Mouse (Mus musculus): ENCODE results near the gene Crygs. TPM values are rescaled to one million over a fixed set of nuclear protein-coding genes. Genes with fewer than 3 reads are reported as not detected.

The Crygs gene
- not detected in 2 replicates for polyA plus RNA-seq (2012; rRNA removed)

GRCm38 (mm10) chr16:22811477-22811876, at the start of gene Crygs:
Gene Crygs (minus strand): TSS chr16:22811577.
- no peak for DNase-seq (ENCODE audit: low read depth in 1 of 2, low spot score in 2 of 2)
- TF ChIP-seq CTCF (IDR thresholded peaks at IDR 0.05; ENCODE audit: extremely low read depth, insufficient read depth, insufficient read length, insufficient replicate concordance) (no peak), POLR2A (IDR thresholded peaks at IDR 0.05; ENCODE audit: low read depth, low read length) (no peak)
- 0 out of 2 replicates have a peak, but pooled peaks cover 2% of the 10 kb centered on the region for H3K4me1 ChIP-seq (ENCODE audit: control insufficient read depth, insufficient read depth, insufficient read length)
- WGBS = 84% methylated on average over 2 of the region's 2 CpGs
- H3K36me3 ChIP-seq (ENCODE audit: control insufficient read depth, insufficient read depth, low read length) = peaks cover 4% of the 10 kb centered on the region
- no peak within 1 kb of the TSS for H3K27ac ChIP-seq (ENCODE audit: insufficient read depth, low read length)
- H3K27me3 ChIP-seq (ENCODE audit: control insufficient read depth, insufficient read depth, low read length) = no peaks in the 10 kb centered on the region
- H3K4me3 ChIP-seq (ENCODE audit: extremely low read depth, insufficient read depth, insufficient read length) = no peak within 1 kb of the TSS

- H3K27me3 ChIP-seq (ENCODE audit: control insufficient read depth, insufficient read depth, low read length) = no peaks in the 10 kb centered on the region
- peaks cover 2% of the 10 kb centered on the region for H3K36me3 ChIP-seq (ENCODE audit: control insufficient read depth, insufficient read depth, low read length)
- peak within 1 kb of the TSS; percentile 85 for H3K27ac ChIP-seq (ENCODE audit: insufficient read depth, low read length)
- H3K4me1 ChIP-seq (ENCODE audit: control insufficient read depth, insufficient read depth, insufficient read length) = peaks cover 4% of the 10 kb centered on the region; the same call in 1 of the 2 replicates
- TF ChIP-seq CTCF (IDR thresholded peaks at IDR 0.05; ENCODE audit: extremely low read depth, insufficient read depth, insufficient read length, insufficient replicate concordance) (no peak), POLR2A (IDR thresholded peaks at IDR 0.05; ENCODE audit: low read depth, low read length) (peak; percentile 56; the same call in 1 of the 2 replicates)
- WGBS = under 1% methylated on average over 61 of the region's 62 CpGs
- peak; percentile 98 for DNase-seq (ENCODE audit: low read depth in 1 of 2, low spot score in 2 of 2)
- peak within 1 kb of the TSS; percentile 87 for H3K4me3 ChIP-seq (ENCODE audit: extremely low read depth, insufficient read depth, insufficient read length)
These were observed 46.2 kb upstream of the Crygs start, which contains the start of the genes Tbccd1 and Dnajb11 for GRCm38 (mm10) chr16:22857431-22858113. Gene Tbccd1 (minus strand): TSS chr16:22857669. Gene Dnajb11 (plus strand): TSS chr16:22857845.

- TF ChIP-seq POLR2A (IDR thresholded peaks at IDR 0.05; ENCODE audit: low read depth, low read length) (no peak), CTCF (IDR thresholded peaks at IDR 0.05; ENCODE audit: extremely low read depth, insufficient read depth, insufficient read length, insufficient replicate concordance) (no peak)
- H3K27me3 ChIP-seq (ENCODE audit: control insufficient read depth, insufficient read depth, low read length) = no peaks in the 10 kb centered on the region
- H3K27ac ChIP-seq (ENCODE audit: insufficient read depth, low read length) = peak overlapping the region; percentile 85; the same call in 1 of the 2 replicates
- H3K4me1 ChIP-seq (ENCODE audit: control insufficient read depth, insufficient read depth, insufficient read length) = peaks cover 4% of the 10 kb centered on the region; the same call in 1 of the 2 replicates
- H3K36me3 ChIP-seq (ENCODE audit: control insufficient read depth, insufficient read depth, low read length) = no peaks in the 10 kb centered on the region
- H3K4me3 ChIP-seq (ENCODE audit: extremely low read depth, insufficient read depth, insufficient read length) = peak overlapping the region; percentile 67
- no peak for DNase-seq (ENCODE audit: low read depth in 1 of 2, low spot score in 2 of 2)
- WGBS = 9% methylated on average over 9 of the region's 9 CpGs
These were observed 45.4 kb upstream of the Crygs start for GRCm38 (mm10) chr16:22856773-22857172.

GRCm38 (mm10) chr16:22852709-22853108, 41.3 kb upstream of the Crygs start:
- no peaks in the 10 kb centered on the region; the same call in 1 of the 2 replicates for H3K4me1 ChIP-seq (ENCODE audit: control insufficient read depth, insufficient read depth, insufficient read length)
- TF ChIP-seq POLR2A (IDR thresholded peaks at IDR 0.05; ENCODE audit: low read depth, low read length) (no peak), CTCF (IDR thresholded peaks at IDR 0.05; ENCODE audit: extremely low read depth, insufficient read depth, insufficient read length, insufficient replicate concordance) (no peak)
- 81% methylated on average over 4 of the region's 4 CpGs for WGBS
- no peak overlapping the region for H3K4me3 ChIP-seq (ENCODE audit: extremely low read depth, insufficient read depth, insufficient read length)
- no peaks in the 10 kb centered on the region for H3K27me3 ChIP-seq (ENCODE audit: control insufficient read depth, insufficient read depth, low read length)
- no peak overlapping the region for H3K27ac ChIP-seq (ENCODE audit: insufficient read depth, low read length)
- no peaks in the 10 kb centered on the region for H3K36me3 ChIP-seq (ENCODE audit: control insufficient read depth, insufficient read depth, low read length)
- DNase-seq (ENCODE audit: low read depth in 1 of 2, low spot score in 2 of 2) = no peak

GRCm38 (mm10) chr16:22848331-22848730, 37.0 kb upstream of the Crygs start:
- no peak for TF ChIP-seq CTCF (IDR thresholded peaks at IDR 0.05; ENCODE audit: extremely low read depth, insufficient read depth, insufficient read length, insufficient replicate concordance)
- no peak for TF ChIP-seq POLR2A (IDR thresholded peaks at IDR 0.05; ENCODE audit: low read depth, low read length)
- Histone ChIP-seq H3K4me3 (ENCODE audit: extremely low read depth, insufficient read depth, insufficient read length) (no peak overlapping the region), H3K27ac (ENCODE audit: insufficient read depth, low read length) (no peak overlapping the region), H3K27me3 (ENCODE audit: control insufficient read depth, insufficient read depth, low read length) (no peaks in the 10 kb centered on the region), H3K36me3 (ENCODE audit: control insufficient read depth, insufficient read depth, low read length) (no peaks in the 10 kb centered on the region), H3K4me1 (ENCODE audit: control insufficient read depth, insufficient read depth, insufficient read length) (no peaks in the 10 kb centered on the region)
- no peak for DNase-seq (ENCODE audit: low read depth in 1 of 2, low spot score in 2 of 2)
- 95% methylated on average over 1 of the region's 1 CpGs for WGBS

- Histone ChIP-seq H3K36me3 (ENCODE audit: control insufficient read depth, insufficient read depth, low read length) (no peaks in the 10 kb centered on the region), H3K4me3 (ENCODE audit: extremely low read depth, insufficient read depth, insufficient read length) (no peak overlapping the region), H3K27me3 (ENCODE audit: control insufficient read depth, insufficient read depth, low read length) (no peaks in the 10 kb centered on the region)
These were observed 36.3 kb upstream of the Crygs start for GRCm38 (mm10) chr16:22847686-22848085.

GRCm38 (mm10) chr16:22845481-22845880, 34.1 kb upstream of the Crygs start:
- Histone ChIP-seq H3K4me3 (ENCODE audit: extremely low read depth, insufficient read depth, insufficient read length) (no peak overlapping the region), H3K27me3 (ENCODE audit: control insufficient read depth, insufficient read depth, low read length) (no peaks in the 10 kb centered on the region), H3K27ac (ENCODE audit: insufficient read depth, low read length) (no peak overlapping the region), H3K36me3 (ENCODE audit: control insufficient read depth, insufficient read depth, low read length) (peaks cover 1% of the 10 kb centered on the region; the same call in 1 of the 2 replicates), H3K4me1 (ENCODE audit: control insufficient read depth, insufficient read depth, insufficient read length) (no peaks in the 10 kb centered on the region)
- DNase-seq (ENCODE audit: low read depth in 1 of 2, low spot score in 2 of 2) = no peak
- WGBS = 92% methylated on average over 4 of the region's 4 CpGs
- no peak for TF ChIP-seq CTCF (IDR thresholded peaks at IDR 0.05; ENCODE audit: extremely low read depth, insufficient read depth, insufficient read length, insufficient replicate concordance)
- TF ChIP-seq POLR2A (IDR thresholded peaks at IDR 0.05; ENCODE audit: low read depth, low read length) = no peak

More at GRCm38 (mm10) chr16:22847686-22848085, 36.3 kb upstream of the Crygs start:
- WGBS = 92% methylated on average over 1 of the region's 1 CpGs
- no peaks in the 10 kb centered on the region for H3K4me1 ChIP-seq (ENCODE audit: control insufficient read depth, insufficient read depth, insufficient read length)
- no peak for DNase-seq (ENCODE audit: low read depth in 1 of 2, low spot score in 2 of 2)
- TF ChIP-seq POLR2A (IDR thresholded peaks at IDR 0.05; ENCODE audit: low read depth, low read length) = no peak
- no peak for TF ChIP-seq CTCF (IDR thresholded peaks at IDR 0.05; ENCODE audit: extremely low read depth, insufficient read depth, insufficient read length, insufficient replicate concordance)
- no peak overlapping the region for H3K27ac ChIP-seq (ENCODE audit: insufficient read depth, low read length)
